Mouse (Mus musculus) layer of hippocampus, adult 11-12 months (tissue): Measurements from ENCODE around the gene Eml6.

ENCODE experiments used
- DNase-seq: peaks from one replicate; pipeline ENCODE4 v3.0.0; 2022; ENCODE audit warnings: low spot score

The Eml6 gene

DNA sequence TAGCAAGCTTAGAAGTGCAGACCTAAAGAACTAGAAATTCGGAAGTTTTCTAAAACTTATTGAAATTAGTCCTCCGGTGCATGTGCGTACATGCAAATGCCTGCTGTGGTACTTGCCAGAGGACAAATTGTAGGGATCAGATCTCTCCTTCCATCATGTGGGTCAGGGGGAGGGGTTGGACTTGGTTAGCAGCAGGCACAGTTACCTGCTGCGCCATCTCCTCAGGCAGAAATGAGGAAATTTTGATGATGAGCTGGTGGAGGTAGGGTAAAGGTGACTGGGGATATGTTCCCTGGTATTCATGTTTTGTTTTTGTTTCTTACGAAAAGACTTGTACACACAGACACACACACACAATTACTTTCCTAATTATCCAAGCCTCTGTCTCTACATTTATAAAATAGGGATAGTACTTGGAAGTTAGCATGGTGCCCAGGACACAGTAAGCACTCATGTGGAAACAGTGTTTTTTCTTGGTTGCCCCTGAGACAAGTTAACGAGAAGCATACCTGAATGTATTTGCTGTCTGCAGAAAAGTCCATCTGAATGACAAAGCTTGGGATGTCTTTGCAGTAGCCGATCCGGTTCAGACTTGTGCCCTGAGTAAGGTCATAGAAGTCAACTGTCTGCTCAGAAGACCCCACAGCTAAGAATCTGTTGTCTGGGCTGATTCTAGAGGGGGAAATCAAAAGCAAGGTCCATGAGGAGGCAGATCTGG is 276.9 kb downstream of the Eml6 start:
- no peak for DNase-seq

GRCm38 (mm10) chr11:29747881-29748280 is 278.0 kb downstream of the Eml6 start:
- no peak for DNase-seq

DNA sequence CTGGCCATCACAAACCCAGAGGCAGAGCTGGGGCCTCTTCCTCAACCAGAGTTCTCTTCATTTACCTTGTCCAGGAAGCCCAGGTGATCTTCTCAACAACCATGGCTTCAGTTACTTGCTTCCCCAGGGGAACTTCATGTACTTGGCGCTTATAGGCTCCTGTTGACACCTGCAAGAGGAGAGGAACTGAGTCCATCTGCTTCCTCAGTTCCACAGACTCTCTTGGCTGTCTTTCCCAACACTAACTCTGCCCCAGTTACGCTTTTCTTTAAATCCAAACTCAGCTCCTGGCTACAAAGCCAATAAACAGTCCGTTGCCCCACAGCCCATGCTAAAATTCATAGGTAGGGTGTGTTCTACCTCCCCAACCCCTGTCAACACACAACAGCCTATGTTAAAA is 278.5 kb downstream of the Eml6 start:
- DNase-seq = no peak

- DNase-seq = no peak
Observed at GRCm38 (mm10) chr11:29746203-29746602, 279.6 kb downstream of the Eml6 start.

DNA sequence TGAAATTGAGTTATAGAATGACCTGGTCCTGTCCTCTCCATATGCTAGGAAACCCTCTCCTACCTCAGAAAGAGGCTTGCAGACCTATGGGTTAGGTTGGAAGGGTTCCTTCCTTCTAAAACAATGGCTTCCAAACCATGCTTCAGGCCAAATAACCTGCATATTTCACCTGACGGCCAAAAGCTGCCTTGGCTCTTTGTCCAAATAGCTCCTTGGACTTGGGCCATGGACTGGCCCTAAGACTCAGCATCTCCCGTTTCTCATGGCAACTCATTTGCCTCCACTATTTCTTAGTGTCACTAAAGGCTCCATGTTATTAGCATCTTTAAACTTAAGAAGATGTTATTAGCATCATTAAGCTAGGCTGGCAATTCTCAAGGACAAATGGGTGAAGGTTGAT is 280.3 kb downstream of the Eml6 start:
- no peak for DNase-seq

DNA sequence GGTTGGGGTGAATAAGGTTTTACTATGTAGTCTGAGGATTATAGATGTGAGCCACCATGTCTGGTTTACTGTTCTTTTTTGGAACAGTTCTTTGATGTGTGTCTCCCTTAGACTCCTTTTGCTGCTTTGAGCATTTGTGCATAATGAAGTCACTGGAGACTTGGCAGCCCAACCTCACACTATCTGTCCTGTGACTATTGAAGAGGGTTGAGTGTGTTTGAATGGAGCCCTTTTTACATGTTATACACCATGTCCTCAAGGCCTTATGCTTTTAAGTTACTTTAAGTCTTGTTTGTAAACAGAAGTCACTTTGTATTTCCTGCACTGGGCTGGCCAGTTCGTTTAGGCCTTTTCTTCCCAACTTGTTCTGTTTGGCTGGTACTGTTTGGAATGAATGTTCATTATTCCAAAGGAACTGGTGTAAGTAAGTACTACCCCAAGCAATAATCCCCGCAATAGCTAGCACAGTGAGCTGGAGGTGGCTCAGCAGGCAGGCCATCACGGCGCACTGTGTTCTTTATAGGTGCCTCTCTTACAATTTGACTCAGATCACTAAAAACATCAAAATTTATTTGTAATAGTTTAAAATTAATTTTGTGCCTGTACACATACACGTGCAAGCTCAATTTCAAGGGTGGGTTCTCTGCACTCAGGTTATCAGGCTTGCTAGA is 280.9 kb downstream of the Eml6 start:
- DNase-seq = no peak

GRCm38 (mm10) chr11:29739752-29740151 is 286.1 kb downstream of the Eml6 start:
- no peak for DNase-seq

- no peak for DNase-seq
Observed at GRCm38 (mm10) chr11:29727901-29728300, 297.9 kb downstream of the Eml6 start.

DNA sequence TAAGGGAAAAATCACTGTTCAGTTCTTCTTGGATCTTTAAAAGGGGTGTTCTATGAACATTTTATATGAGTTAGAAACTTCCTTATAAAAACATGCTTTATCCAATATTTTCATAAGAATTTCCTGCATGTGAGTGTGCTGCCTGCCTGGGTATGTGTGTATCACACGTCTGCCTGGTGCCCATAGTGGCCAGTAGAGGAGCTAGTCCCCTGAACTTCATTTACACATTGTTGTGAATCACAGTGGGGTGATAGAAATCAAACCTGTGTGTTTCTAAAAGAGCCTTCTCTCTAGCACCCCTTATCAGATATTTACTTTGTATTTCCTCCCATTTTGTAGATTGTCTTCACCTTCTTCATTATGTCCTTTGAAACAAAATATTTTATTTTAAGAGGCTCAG is 300.2 kb downstream of the Eml6 start:
- no peak for DNase-seq

GRCm38 (mm10) chr11:29725167-29725566 is 300.7 kb downstream of the Eml6 start:
- DNase-seq = no peak

- DNase-seq = no peak
Observed at GRCm38 (mm10) chr11:29724213-29724612, 301.6 kb downstream of the Eml6 start.

GRCm38 (mm10) chr11:29719597-29719996 is 306.2 kb downstream of the Eml6 start:
- DNase-seq = no peak

- peak; percentile 30 for DNase-seq
Observed at GRCm38 (mm10) chr11:29718541-29718940, 307.3 kb downstream of the Eml6 start.

- DNase-seq = no peak
Observed at GRCm38 (mm10) chr11:29715499-29715898, 310.3 kb downstream of the Eml6 start.

- peak; percentile 51 for DNase-seq
Observed at GRCm38 (mm10) chr11:29714789-29715188, 311.0 kb downstream of the Eml6 start.

DNA sequence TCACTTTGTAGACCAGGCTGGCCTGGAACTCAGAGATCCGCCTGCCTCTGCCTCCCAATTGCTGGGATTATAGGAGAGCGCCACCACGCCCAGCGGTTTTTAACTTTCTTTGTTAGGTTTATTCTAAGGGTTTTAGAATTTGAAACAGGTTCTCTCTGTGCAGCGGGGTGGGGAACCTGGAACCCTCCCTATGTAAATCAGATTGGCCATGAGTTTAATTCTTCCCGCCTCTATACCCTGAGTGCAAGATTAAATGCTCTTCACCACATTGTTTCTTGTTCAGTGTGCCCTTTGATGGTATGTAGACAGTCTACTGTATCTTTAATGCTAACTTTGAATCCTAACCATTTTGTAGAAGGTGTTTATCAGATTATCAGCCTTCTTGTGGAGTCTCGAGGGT is 311.7 kb downstream of the Eml6 start:
- DNase-seq = no peak

DNA sequence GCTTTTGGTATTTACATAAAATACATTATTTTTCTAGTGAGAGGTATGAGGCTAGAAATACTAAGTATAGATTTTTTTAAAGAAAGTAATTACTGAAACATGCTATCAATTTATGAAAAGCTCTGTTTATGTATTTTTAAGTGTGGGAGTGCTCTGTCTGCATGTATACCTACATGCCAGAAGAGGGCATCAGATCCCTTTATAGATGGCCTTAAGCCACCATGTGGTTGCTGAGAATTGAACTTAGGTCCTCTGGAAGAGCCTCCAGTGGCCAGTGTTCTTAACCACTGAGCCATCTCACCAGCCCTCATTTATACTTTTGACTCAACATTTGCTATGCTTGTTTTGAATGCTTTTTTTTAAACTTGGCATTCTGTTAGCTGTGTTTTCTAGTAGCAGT is 316.3 kb downstream of the Eml6 start:
- no peak for DNase-seq

GRCm38 (mm10) chr11:29706845-29707244 is 319.0 kb downstream of the Eml6 start:
- DNase-seq = no peak

DNA sequence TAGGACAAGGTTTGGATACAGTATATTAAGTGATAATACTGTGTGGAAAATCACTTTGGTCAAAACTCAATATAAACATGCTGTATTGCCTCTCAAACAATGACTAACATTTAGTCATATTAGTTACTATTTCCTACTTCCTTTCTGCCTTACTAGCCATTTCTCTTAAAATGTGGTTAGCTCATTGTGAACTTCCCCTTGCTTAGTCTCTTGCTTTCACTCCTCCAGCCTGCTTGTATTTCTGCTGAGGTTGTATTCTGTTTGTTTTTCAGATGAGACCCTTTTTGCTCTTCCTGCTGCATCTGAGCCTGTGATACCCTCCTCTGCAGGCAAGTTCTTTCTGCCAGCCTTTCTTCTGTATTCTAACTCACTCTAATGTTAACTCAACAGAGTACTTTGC is 320.6 kb downstream of the Eml6 start:
- DNase-seq = no peak

DNA sequence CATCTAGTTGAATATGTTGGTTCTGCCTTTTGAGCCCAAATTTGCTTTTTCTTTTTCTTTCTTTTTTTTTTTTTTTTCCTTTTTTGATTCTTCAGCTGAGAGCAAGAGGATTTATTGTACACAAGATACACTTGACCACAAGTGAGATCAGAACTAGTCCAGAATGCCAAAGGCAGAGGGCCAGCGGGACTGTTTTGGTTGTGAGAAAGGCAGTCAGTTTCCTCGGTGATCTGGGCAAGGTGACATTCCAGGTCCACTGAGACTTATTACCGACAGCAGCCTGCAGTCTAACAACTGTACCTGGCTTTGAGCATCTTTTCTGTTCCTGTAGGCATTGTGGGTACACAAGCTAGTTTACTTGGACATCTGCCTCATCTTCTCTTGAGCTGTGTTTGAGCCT is 323.1 kb downstream of the Eml6 start:
- no peak for DNase-seq

- DNase-seq = no peak
Observed at GRCm38 (mm10) chr11:29694754-29695153, 331.1 kb downstream of the Eml6 start.

DNA sequence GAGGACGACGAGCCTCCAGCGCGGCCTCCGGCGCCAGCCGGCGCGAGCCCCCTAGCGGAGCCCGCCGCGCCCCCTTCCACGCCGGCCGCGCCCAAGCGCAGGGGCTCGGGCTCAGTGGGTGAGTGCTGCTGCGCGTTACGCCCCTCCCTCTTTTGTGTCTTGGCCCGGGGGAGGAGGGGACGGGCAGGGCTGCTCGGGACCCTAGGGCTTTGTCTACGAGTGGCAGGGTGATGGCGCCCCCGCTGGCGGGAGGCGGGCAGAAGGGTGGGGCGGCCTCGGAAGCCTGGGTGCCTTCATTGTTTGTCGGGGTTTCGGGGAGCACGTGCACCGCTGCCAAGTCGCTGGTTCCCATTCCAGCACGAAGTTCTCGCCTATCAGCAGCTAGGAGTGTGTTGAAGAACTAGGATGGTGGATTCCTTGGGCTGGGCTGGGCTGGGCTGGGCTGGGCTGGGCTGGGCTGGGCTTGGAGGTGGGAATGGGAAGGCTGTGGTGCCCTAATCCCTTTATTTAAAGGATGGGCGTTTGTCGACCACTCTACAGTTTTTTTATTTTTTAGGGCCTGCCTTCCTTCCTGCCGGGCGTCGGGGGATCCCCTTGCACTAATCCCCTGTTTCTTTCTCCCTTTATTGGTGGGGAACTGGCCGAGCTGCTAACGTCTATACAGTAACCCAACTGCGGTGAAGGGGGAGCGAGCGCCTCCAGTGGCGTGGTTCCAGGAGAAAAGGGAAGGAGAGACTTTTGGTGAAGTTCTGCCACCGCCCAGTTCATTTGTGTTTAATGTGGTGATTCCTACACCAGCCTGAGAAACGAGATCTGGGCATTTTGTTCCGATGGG is 332.0 kb downstream of the Eml6 start:
- peak; percentile 91 for DNase-seq
